Mouse (Mus musculus) forebrain, postnatal 0 days (tissue): ENCODE data around the gene Phyh. TPM values are rescaled to one million over a fixed set of nuclear protein-coding genes. Genes with fewer than 3 reads are reported as not detected.

ENCODE experiments used
- ATAC-seq: fragments of 200-750 bp; cut with Nextera tagmentation; 2 replicates; pipeline ENCODE4 v1.8.0; 2017; ENCODE audit warnings: mild to moderate bottlenecking, moderate library complexity
- DNase-seq: peaks from one replicate; pipeline ENCODE4 v3.0.0-alpha.2; 2015
- H3K27ac ChIP-seq: fragments of 300-500 bp; sonication (generic); 2 replicates; pipeline ENCODE4 v1.5.1; 2014; ENCODE audit warnings: low read depth, mild to moderate bottlenecking, antibody characterized with exemption, low read length, moderate library complexity, mixed read lengths
- H3K27me3 ChIP-seq: fragments of 300-500 bp; sonication (generic); 2 replicates; pipeline ENCODE4 v1.6.1; 2014; ENCODE audit warnings: mild to moderate bottlenecking, low read length, mixed read lengths; ENCODE audit not compliant: insufficient read depth
- H3K36me3 ChIP-seq: fragments of 300-500 bp; sonication (generic); 2 replicates; pipeline ENCODE4 v1.6.1; 2014; ENCODE audit warnings: mild to moderate bottlenecking, moderate library complexity; ENCODE audit not compliant: insufficient read depth
- H3K4me1 ChIP-seq: fragments of 300-500 bp; sonication (generic); 2 replicates; pipeline ENCODE4 v1.6.1; 2014; ENCODE audit warnings: antibody characterized with exemption; ENCODE audit not compliant: insufficient read depth
- H3K4me2 ChIP-seq: fragments of 300-500 bp; sonication (generic); 2 replicates; pipeline ENCODE4 v1.6.1; 2014; ENCODE audit warnings: low read depth, mild to moderate bottlenecking, moderate library complexity
- H3K4me3 ChIP-seq: fragments of 300-500 bp; sonication (generic); 2 replicates; pipeline ENCODE4 v1.5.1; 2014; ENCODE audit warnings: low read depth, low read length, mixed read lengths
- H3K9ac ChIP-seq: fragments of 300-500 bp; sonication (generic); 2 replicates; pipeline ENCODE4 v1.6.1; 2014; ENCODE audit warnings: mild to moderate bottlenecking
- H3K9me3 ChIP-seq: fragments of 300-500 bp; sonication (generic); 2 replicates; pipeline ENCODE4 v1.6.1; 2016; ENCODE audit warnings: low read length
- CTCF ChIP-seq: sonication (generic); IDR thresholded peaks from 2 replicates; pipeline ENCODE4 v1.5.1; 2016; ENCODE audit warnings: antibody characterized with exemption, control low read depth, low read depth
- WGBS: fragments of 180-500 bp; shearing (Covaris S2); extraction: QIAGEN DNeasy Blood & Tissue Kit; methylation state at CpG from one replicate; pipeline ENCODE4 v1.1.7; 2014; 5-methylcytosine and 5-hydroxymethylcytosine counted together
- polyA plus RNA-seq: library from polyadenylated mRNA; unstranded; fragments of >200 nt; fragmentation: Nextera tagmentation; extraction: Ambion mirVana; gene quantifications from 2 replicates; pipeline ENCODE4 v1.2.1, GENCODE M21; 2015
- total RNA-seq: library from RNA; depleted of rRNA; stranded (reverse); fragments of >200 nt; gene quantifications from 2 replicates; pipeline ENCODE4 v1.2.3, GENCODE M21; 2014

Phyh gene
- total and polyA plus RNA-seq, 2 experiments from 2014 or later = 43.3 to 80.5 TPM

- Histone ChIP-seq H3K9me3 (no peaks in the 10 kb centered on the region), H3K4me2 (peak within 1 kb of the TSS; percentile 84), H3K4me3 (peak within 1 kb of the TSS; percentile 93), H3K4me1 (peaks cover 4% of the 10 kb centered on the region), H3K36me3 (peaks cover 9% of the 10 kb centered on the region), H3K27me3 (no peaks in the 10 kb centered on the region), H3K27ac (peak within 1 kb of the TSS; percentile 99), H3K9ac (peak within 1 kb of the TSS; percentile 97)
- ATAC-seq = peak; percentile 79
- DNase-seq = peak; percentile 92
- WGBS = under 1% methylated on average over 48 of the region's 115 CpGs
- TF ChIP-seq CTCF = no peak
Measured at GRCm38 (mm10) chr2:4881350-4882248, 37.2 kb upstream of the Phyh start, which contains the start of gene Sephs1. Sephs1 (plus strand) TSS chr2:4881564.

- TF ChIP-seq CTCF = no peak
- DNase-seq (peak; percentile 58), ATAC-seq (peak; percentile 63)
- H3K9ac ChIP-seq = peak overlapping the region; percentile 97
- H3K9me3 ChIP-seq = no peaks in the 10 kb centered on the region
- H3K4me2 ChIP-seq = peak overlapping the region; percentile 84
- H3K36me3 ChIP-seq = peaks cover 16% of the 10 kb centered on the region
- peaks cover 4% of the 10 kb centered on the region for H3K4me1 ChIP-seq
- H3K27ac ChIP-seq = peak overlapping the region; percentile 99
- no peaks in the 10 kb centered on the region for H3K27me3 ChIP-seq
- peak overlapping the region; percentile 93 for H3K4me3 ChIP-seq
- WGBS = under 1% methylated on average over 50 of the region's 63 CpGs
Measured at GRCm38 (mm10) chr2:4882249-4882791, 36.5 kb upstream of the Phyh start.

GRCm38 (mm10) chr2:4883009-4883704 lies 35.7 kb upstream of the Phyh start:
- H3K27ac ChIP-seq = peak overlapping the region; percentile 99
- peaks cover 24% of the 10 kb centered on the region for H3K36me3 ChIP-seq
- DNase-seq = peak; percentile 29
- no peak for ATAC-seq
- no peaks in the 10 kb centered on the region for H3K27me3 ChIP-seq
- no peaks in the 10 kb centered on the region for H3K9me3 ChIP-seq
- WGBS = 1% methylated on average over 18 of the region's 18 CpGs
- peak overlapping the region; percentile 97 for H3K9ac ChIP-seq
- no peak for TF ChIP-seq CTCF
- H3K4me2 ChIP-seq = peak overlapping the region; percentile 84
- peak overlapping the region; percentile 93 for H3K4me3 ChIP-seq
- H3K4me1 ChIP-seq = peaks cover 4% of the 10 kb centered on the region

GRCm38 (mm10) chr2:4886896-4887295 lies 31.9 kb upstream of the Phyh start:
- Histone ChIP-seq H3K4me1 (peaks cover 4% of the 10 kb centered on the region), H3K36me3 (peaks cover 56% of the 10 kb centered on the region), H3K4me2 (no peak overlapping the region), H3K27me3 (no peaks in the 10 kb centered on the region), H3K27ac (no peak overlapping the region), H3K9me3 (no peaks in the 10 kb centered on the region), H3K4me3 (no peak overlapping the region), H3K9ac (no peak overlapping the region)
- no peak for DNase-seq
- TF ChIP-seq CTCF = no peak
- no peak for ATAC-seq
- 95% methylated on average over 6 of the region's 6 CpGs for WGBS

GRCm38 (mm10) chr2:4895598-4895997 lies 23.2 kb upstream of the Phyh start:
- Histone ChIP-seq H3K36me3 (peaks cover 63% of the 10 kb centered on the region), H3K27ac (no peak overlapping the region), H3K4me1 (no peaks in the 10 kb centered on the region), H3K9ac (no peak overlapping the region), H3K27me3 (no peaks in the 10 kb centered on the region), H3K9me3 (no peaks in the 10 kb centered on the region), H3K4me2 (no peak overlapping the region), H3K4me3 (no peak overlapping the region)
- ATAC-seq (no peak), DNase-seq (no peak)
- 91% methylated on average over 2 of the region's 2 CpGs for WGBS
- TF ChIP-seq CTCF = no peak

DNA sequence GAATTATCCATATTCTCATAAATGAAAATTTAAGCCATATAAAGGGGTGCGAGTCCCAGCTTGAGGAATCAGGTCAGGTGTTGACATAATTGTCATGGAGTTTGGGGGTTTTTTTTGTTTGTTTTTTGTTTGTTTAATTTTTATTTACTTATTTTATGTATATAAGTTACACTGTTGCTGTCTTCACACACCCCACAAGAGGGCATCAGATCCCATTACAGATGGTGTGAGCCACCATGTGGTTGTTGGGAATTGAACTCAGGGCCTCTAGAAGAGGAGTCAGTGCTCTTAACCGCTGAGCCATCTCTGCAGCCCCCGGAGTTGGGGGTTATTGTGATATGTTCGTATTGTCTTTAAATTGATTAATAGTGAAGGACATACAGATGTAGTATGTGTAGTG lies 21.8 kb upstream of the Phyh start:
- ATAC-seq = no peak
- Histone ChIP-seq H3K36me3 (peaks cover 65% of the 10 kb centered on the region), H3K4me3 (no peak overlapping the region), H3K27me3 (no peaks in the 10 kb centered on the region), H3K9me3 (no peaks in the 10 kb centered on the region), H3K27ac (no peak overlapping the region), H3K9ac (no peak overlapping the region), H3K4me1 (no peaks in the 10 kb centered on the region), H3K4me2 (no peak overlapping the region)
- no peak for DNase-seq
- WGBS = 94% methylated on average over 4 of the region's 4 CpGs
- no peak for TF ChIP-seq CTCF

GRCm38 (mm10) chr2:4900624-4901023 lies 18.2 kb upstream of the Phyh start:
- Histone ChIP-seq H3K27me3 (no peaks in the 10 kb centered on the region), H3K4me3 (no peak overlapping the region), H3K27ac (no peak overlapping the region), H3K4me1 (no peaks in the 10 kb centered on the region), H3K36me3 (peaks cover 60% of the 10 kb centered on the region), H3K9ac (no peak overlapping the region), H3K9me3 (no peaks in the 10 kb centered on the region), H3K4me2 (no peak overlapping the region)
- no peak for ATAC-seq
- no peak for TF ChIP-seq CTCF
- DNase-seq = no peak
- 94% methylated on average over 6 of the region's 6 CpGs for WGBS
